Mouse (Mus musculus) monocyte, adult 5-6 weeks (primary cell): Measurements from ENCODE around the gene Zfp36l1. TPM values are rescaled to one million over a fixed set of nuclear protein-coding genes. Genes with fewer than 3 reads are reported as not detected.
A peak's percentile ranks its signal among the peaks of the same experiment; 100 is the strongest.

Experiments
- ATAC-seq: fragments of 153-309, 156-312 bp; replicated peaks from 2 replicates; pipeline ENCODE4 v1.8.0; 2017; ENCODE audit warnings: mild to moderate bottlenecking; ENCODE audit not compliant: low TSS enrichment, insufficient number of reproducible peaks, severe bottlenecking, poor library complexity, low FRiP score
- total RNA-seq: library from RNA; stranded (forward); fragments of 200-1000, 200-491, 200-594 nt; gene quantifications from 3 replicates; pipeline ENCODE4 v1.2.3, GENCODE M21; 2017

Zfp36l1 gene
- total RNA-seq, 1 experiment from 2014 or later: 42.9 TPM

- ATAC-seq: no peak
Measured at GRCm38 (mm10) chr12:80113586-80114021, 791 bp upstream of the Zfp36l1 start.

DNA sequence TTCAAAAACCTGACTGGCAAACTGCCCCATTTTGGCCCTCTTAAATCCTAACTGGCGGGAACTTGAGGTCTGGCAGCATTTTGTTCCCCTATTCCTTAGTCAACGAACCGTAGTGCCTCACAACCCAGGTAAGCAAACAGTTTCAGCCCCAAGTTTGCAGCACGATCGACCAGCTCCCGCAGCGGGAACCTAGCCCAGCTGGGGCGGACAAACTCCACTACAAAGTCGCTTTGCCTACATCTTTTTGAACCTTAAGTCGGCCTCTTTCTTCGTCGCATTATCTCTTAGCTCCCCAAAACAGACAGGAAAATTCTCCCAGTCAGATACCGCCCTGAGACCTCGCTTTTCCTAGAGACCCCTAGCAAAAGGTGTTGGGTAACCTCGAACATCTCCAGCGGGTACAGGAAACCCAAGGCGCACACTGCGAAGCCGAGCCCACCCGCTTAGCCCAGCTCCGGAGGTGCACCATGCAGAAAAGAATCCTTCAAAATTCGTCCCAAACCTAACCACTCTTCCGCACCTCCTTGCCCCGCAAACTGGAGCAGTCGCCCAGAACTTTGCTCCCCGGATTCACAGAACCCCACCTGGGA is 647 bp downstream of the Zfp36l1 start:
- no peak for ATAC-seq

DNA sequence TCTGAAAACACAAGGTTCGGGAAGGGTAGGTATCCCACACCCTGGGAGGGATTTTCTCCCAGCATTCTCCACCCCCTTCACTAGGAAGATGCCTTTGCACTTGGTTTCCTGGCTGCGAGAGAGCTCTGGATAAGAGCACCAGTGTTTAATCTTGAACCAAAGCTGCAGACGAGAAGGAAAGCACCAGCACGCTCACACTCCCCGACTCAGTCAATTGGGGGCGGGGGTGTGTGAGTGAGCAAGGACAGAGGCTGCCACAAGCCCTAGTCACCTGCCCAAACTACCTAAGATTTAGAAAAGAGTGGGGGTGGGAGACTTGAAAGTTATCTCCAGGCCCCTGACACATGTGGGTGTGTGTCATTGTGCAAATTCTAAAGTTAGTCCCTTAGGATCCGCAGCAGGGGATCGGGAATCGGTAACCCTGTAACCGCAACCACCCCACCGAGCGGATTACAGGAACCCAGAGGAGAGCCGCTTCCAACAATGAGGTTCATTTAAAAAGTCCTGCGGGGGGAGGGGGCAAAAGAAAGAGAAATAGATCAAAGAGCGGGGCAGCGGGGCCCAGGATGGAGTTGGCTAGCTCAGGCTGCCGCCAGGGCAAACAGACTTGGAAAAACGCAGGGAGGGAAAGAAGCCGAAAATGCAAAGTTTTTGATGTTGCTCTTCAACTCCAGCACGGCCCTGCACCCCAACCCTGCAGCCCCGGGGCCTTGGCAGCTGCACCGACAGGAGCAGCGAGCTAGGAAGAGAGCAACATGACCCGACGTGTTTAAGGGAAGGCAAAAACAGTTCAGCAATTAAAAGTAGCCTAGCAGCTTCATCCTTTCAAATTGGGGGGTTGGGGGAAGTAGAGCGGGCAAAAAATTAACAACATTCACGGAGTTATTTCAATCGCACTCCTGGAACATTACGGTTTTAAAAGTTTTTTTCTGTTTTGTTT is 1.4 kb downstream of the Zfp36l1 start:
- ATAC-seq: no peak

DNA sequence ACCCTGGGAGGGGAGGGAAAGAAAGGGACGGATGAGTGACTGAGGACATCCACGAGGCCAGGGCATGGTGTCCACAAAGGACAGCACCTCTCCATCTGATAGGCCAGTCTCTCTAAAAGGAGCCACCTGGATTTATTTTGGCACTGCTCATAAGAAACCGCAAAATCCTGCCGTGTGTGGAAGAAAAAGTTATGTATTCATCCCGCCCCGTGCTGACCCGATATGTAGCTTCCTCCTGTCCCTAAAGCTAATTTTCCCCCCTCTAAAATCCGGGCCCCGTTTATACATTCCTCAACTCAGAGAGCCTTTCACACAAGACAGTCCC is 2.3 kb downstream of the Zfp36l1 start:
- ATAC-seq: no peak

DNA sequence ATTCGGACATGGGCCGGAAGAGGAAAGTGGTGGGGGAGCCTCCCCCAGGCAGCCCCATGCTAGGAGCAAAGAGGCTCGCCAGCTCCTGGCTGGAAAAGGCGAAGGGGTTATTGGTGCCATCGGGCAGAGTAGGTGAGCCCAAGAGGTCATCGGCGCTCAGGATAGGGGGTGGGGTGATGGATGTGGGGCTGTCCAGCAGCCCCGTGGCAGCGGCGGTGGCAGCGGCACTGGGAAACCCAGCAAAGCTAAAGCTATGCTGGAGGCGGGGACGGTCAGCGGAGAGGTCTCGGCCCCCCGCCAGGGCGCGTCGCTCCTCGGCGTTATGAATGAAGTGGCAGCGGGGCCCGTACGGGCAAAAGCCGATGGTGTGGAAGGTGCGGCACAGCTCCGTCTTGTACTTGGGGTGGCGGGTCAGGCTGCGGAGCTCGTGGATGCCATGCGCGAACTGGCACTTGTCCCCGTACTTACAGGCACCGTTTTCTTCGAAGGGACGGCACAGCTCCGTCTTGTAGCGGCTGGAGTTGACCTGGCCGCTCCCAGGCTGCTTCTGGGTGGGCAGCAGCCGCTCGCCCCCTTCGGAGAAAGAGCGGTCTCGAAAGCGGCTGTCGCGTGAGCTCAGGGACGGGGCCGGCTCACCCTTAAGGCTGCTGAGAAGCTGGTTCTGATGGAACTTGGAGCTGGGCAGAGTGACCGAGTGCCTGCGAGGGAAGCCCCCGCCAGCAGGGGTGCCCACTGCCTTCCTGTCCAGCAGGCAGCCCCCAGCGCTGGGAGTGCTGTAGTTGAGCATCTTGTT is 2.9 kb downstream of the Zfp36l1 start:
- no peak for ATAC-seq

- peak; percentile 15; the same call in 1 of the 2 replicates for ATAC-seq
Measured at GRCm38 (mm10) chr12:80108896-80109668, 3.7 kb downstream of the Zfp36l1 start.

- ATAC-seq: no peak
Measured at GRCm38 (mm10) chr12:80106896-80107667, 5.7 kb downstream of the Zfp36l1 start.

DNA sequence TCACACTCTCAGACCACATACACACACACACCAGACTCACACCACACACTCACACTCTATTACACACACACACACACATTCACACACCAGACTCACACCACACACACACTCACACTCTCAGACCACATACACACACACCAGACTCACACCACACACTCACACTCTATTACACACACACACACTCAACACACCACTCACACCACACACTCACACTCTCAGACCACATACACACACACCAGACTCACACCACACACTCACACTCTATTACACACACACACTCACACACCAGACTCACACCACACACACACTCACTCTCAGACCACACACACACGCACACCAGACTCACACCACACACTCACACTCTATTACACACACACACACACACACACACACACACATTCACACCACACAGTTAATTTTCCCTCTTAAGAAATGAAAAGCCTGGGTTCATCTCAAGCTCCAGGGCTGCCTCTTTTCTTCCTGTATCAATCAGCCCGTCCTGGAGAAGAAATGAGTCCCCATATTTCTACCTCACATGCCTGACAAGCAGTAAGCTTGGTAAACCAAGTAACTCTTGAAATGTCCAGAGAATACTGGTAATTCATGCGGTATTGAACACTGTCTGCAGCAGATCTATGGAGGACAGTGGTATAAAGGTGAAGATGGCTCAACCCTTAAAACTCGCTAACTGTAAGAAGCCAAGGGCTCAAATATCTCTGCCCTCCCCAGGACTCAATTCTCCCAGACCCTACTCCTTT is 6.5 kb downstream of the Zfp36l1 start:
- ATAC-seq: no peak

DNA sequence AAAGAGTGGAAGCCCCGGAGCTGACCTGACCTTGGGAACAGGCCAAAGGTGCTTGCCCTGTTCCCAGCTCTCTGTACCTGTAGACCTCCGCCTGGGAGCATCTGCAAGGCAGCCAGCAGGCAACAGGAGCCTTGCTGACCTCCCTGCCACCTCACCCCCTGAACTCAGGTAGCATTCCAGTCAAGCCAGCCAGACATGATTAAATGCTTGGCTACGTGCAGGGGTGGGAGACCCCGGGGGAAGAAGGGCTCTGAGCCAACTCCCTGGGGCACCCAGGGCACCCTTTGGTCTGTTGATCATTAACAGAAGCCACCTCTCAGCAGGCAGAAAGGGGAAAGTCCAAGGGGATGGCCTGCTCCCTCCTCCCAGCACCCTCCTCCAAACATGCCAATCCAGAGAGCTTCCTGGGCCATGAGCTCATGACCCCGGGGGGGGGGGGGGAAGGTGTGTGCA is 9.3 kb downstream of the Zfp36l1 start:
- no peak for ATAC-seq

DNA sequence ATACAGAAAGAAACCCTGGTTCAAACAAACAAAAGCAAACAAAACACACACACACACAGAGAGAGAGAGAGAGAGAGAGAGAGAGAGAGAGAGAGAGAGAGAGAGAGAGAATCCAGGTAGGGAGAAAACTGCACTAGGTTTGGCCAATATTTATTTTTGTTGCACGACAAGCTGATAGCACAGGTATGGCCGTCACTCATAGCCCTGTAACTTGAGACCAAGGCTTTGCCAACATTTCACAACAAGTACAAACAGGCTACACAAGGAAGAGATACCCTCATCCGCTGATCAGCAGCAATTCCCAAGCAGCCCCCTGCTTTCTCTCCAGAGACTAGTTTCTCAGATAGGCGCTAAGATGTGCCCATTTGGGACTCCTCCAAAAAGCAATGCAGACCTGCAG is 9.7 kb downstream of the Zfp36l1 start:
- ATAC-seq: no peak

GRCm38 (mm10) chr12:80098825-80099224 is 14.0 kb downstream of the Zfp36l1 start:
- ATAC-seq: no peak

DNA sequence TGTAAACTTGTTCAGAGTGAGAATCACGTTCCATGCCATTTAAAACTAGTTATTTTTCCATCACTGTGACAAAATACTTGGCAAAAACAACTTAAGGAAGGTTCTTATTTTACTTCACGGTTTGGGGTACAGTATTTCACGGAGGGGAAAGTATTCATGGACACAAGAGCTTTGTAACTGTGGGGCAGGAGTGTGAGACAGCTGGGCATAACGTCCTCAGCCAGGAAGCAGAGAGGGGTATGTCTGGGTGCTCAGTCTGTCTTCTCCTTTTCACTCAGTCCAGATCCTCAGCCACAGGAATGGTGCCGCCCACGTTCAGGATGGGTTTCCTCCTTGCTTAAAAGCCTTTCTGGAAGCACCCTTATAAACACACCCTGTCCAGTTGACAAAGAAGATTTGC is 16.1 kb downstream of the Zfp36l1 start:
- no peak for ATAC-seq

GRCm38 (mm10) chr12:80092787-80093186 is 20.0 kb downstream of the Zfp36l1 start:
- no peak for ATAC-seq

GRCm38 (mm10) chr12:80091080-80091479 is 21.7 kb downstream of the Zfp36l1 start:
- no peak for ATAC-seq

GRCm38 (mm10) chr12:80090529-80090928 is 22.3 kb downstream of the Zfp36l1 start:
- ATAC-seq: no peak

DNA sequence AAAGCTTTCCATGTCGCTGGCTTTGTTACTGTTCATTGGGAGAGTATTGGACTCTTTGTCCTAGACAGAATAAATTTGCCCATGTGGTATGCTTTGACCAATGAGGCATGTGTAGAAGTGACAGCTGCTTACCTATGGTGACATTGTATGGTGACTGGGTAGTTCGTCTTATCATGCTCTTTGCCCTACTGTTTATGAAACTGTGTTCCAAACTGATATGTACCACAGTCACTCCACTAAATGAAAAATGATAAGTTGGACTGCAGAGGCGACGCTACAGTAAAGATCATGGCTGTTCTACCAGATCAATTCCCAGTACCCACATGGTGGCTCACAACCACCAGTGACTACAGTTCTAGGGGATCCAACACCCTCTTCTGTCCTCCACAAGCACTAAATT is 24.7 kb downstream of the Zfp36l1 start:
- no peak for ATAC-seq

DNA sequence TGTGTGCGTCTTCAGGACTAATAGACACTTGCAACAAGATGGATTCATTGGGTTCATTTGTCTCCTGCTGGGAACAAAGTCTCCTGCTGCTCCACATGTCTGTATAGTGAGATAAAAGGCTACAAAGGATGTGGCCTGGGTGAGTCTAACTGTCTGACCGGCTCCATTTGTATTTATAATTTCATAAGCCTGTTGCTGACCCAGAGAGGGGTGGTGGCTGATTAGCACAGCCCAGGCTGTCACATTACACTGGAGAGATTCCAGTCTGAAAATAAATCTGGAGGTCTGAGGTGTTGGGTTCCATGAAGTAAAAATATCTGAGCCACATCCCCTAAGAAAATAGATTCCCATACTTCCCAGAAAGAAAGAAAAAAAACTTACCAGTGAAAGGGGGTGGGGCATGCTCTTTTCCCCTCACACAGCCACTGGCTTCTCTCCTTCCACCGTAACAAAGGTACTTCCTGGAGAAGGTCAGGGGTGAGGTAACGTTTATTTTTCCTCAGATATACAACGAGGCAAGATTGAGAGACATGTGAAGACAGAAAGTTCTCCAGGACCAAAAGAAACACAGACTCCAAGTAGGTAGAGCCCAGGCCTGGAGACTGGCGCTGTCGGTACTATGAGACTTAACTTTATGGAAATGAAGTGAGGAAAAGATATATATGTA is 28.2 kb downstream of the Zfp36l1 start:
- no peak for ATAC-seq
